Mouse (Mus musculus): ENCODE data around the gene Rtbdn.

DNA sequence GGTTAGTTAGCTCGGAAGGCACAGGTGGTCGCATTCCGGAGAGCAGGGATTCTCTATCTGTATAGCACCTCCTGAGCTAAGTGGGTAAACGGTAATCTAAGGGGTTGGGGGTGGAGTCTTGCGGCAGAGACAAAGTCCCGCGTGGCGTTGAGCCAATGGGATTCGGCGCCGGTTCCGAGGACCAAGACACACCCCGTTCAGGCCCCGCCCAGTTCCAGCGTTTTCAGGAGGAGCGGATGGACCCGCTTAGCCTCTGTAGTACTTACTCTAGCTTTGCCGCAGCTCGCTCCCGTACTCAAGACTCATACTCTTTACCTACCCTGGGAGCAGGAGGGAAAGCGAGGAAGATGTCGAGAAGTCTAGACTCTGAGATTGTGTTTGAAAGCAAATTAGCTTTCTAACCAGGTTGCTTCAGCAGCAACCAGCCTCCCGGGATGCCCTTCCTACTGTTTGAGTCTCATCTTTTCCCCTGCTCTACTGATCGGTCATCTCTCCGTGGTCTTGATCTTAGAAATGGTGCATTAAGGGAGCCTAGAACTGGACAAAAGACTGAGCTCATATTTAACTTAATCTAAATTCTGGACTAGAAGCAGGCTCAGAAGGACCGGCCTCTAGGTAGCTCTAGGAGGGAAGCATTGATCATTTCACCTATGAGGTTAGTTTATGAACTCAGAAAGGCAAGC lies 2.2 kb upstream of the Rtbdn start:
- TF ChIP-seq CTCF (IDR thresholded peaks at IDR 0.05; ENCODE audit: insufficient read depth, low read depth, low read length) (no peak), POLR2A (IDR thresholded peaks at IDR 0.05; ENCODE audit: insufficient read depth, low read depth, low read length) (no peak)

All from olfactory bulb, adult 2 months (tissue).